In genomic region chr13:96542081-96542889, GRCm38 (mm10) we compare ENCODE assay signal across 8 mouse cellular contexts. TPM values are rescaled to one million over a fixed set of nuclear protein-coding genes. Genes with fewer than 3 reads are reported as not detected.
DNase-seq lines count a peak whose midpoint lies in the region; ATAC-seq lines count a peak whose summit lies in the region.

TSS of gene Polk (minus strand) at chr13:96542579.
TSS of gene Col4a3bp (plus strand) at chr13:96542618.

- peak; percentile 98 for ATAC-seq in intestine, embryonic 14.5 days (replicated peaks; ENCODE audit: low FRiP score, low TSS enrichment, low read depth)

- H3K9ac ChIP-seq in intestine, embryonic 14.5 days (ENCODE audit: low read length) = peak within 1 kb of the TSS; percentile 90

- intact Hi-C loops in left cerebral cortex, postnatal 14 days (cut with DNase I) = loop anchor here (5.0 kb wide), 1 partner anchor 50 kb away; no protein-coding TSS in a partner anchor

- no peaks in the 10 kb centered on the region for H3K36me3 ChIP-seq in intestine, embryonic 14.5 days (ENCODE audit: control insufficient read depth, insufficient read depth, low read length)

- WGBS in intestine, embryonic 14.5 days = under 1% methylated on average over 43 of the region's 50 CpGs

- H3K4me3 ChIP-seq in intestine, embryonic 14.5 days (ENCODE audit: low read depth, low read length) = peak within 1 kb of the TSS; percentile 98

- H3K4me2 ChIP-seq in intestine, embryonic 14.5 days (ENCODE audit: low read length) = peak within 1 kb of the TSS; percentile 80

- H3K27me3 ChIP-seq in intestine, embryonic 14.5 days (replicated peaks; ENCODE audit: control insufficient read depth, insufficient read depth, low read length) = no peaks in the 10 kb centered on the region

- DNase-seq in adrenal gland, adult 18-20 months (ENCODE audit: low spot score in 2 of 2) = peak; percentile 90 to 92
- DNase-seq in embryo, embryonic 11 days = peak; percentile 99
- DNase-seq in gastrocnemius, postnatal 25 days = peak; percentile 99
- peak; percentile 95 for DNase-seq in intestine, embryonic 14.5 days (ENCODE audit: low spot score)
- peak; percentile 96 to 97 for DNase-seq in left cerebral cortex, postnatal 14 days (ENCODE audit: low spot score in 2 of 2)
- DNase-seq in mesoderm, embryonic 11.5 days (ENCODE audit: low read depth, low spot score) = peak; percentile 98
- DNase-seq in right cerebral cortex, postnatal 36 days (ENCODE audit: low spot score in 2 of 2) = peak; percentile 97 to 98
- DNase-seq in yolk sac, embryonic 10.5 days (ENCODE audit: low spot score) = peak; percentile 99

- peak within 1 kb of the TSS; percentile 78 for H3K27ac ChIP-seq in intestine, embryonic 14.5 days (ENCODE audit: low read depth)

- no peaks in the 10 kb centered on the region for H3K9me3 ChIP-seq in intestine, embryonic 14.5 days (ENCODE audit: control insufficient read depth, low read length)

- H3K4me1 ChIP-seq in intestine, embryonic 14.5 days (replicated peaks; ENCODE audit: control insufficient read depth, insufficient read depth, low read length) = peaks cover 3% of the 10 kb centered on the region; the same call in 1 of the 2 replicates

RNA-seq across cellular contexts. Expression of gene Polk, which starts in this region (rescaled TPM):
- 10 to 100 TPM; 23.3 to 32.6 TPM for total RNA-seq in adrenal gland, adult 18-20 months (2021)
- 1 to 10 TPM; 3.3 to 3.7 TPM for total RNA-seq in gastrocnemius, postnatal 25 days (2021)
- polyA plus RNA-seq in intestine, embryonic 14.5 days (2014; fragmentation: Nextera tagmentation; extraction: Ambion mirVana) = 11.0 and 12.1 TPM in 2 replicates
- total RNA-seq in left cerebral cortex, postnatal 14 days (2021) = 10 to 100 TPM; 10.1 to 10.5 TPM

RNA-seq across cellular contexts. Expression of gene Col4a3bp, which starts in this region (rescaled TPM):
- 100 to 1,000 TPM in 1 of 2 experiments, 10 to 100 TPM in 1; 72.4 to 112 TPM for total RNA-seq in adrenal gland, adult 18-20 months (2021)
- total RNA-seq in gastrocnemius, postnatal 25 days (2021) = 10 to 100 TPM; 31.5 to 39.7 TPM
- 12.6 and 12.7 TPM in 2 replicates for polyA plus RNA-seq in intestine, embryonic 14.5 days (2014; fragmentation: Nextera tagmentation; extraction: Ambion mirVana)
- total RNA-seq in left cerebral cortex, postnatal 14 days (2021) = 10 to 100 TPM; 56.7 to 57.4 TPM

Comparison
In these comparisons a context has a peak if more than half of its experiments do, and no peak if none do; other contexts are left out.
1. Peak in every context shown above with its lines: DNase-seq, ATAC-seq, H3K4me3 ChIP-seq and H3K27ac ChIP-seq.